Mouse (Mus musculus) cerebellum, adult 18-20 months (tissue): ENCODE measurements around the gene Glipr2.
A peak's percentile ranks its signal among the peaks of the same experiment; 100 is the strongest.

ENCODE experiments used
- DNase-seq, 2 experiments: peaks; one replicate each; pipeline ENCODE4 v3.0.0; 2021

Gene Glipr2

GRCm38 (mm10) chr4:43957292-43957845, at the start of gene Glipr2:
TSS of gene Glipr2 (plus strand) at chr4:43957401.
- peak in 1 of 2 experiments; percentile 27 for DNase-seq

DNA sequence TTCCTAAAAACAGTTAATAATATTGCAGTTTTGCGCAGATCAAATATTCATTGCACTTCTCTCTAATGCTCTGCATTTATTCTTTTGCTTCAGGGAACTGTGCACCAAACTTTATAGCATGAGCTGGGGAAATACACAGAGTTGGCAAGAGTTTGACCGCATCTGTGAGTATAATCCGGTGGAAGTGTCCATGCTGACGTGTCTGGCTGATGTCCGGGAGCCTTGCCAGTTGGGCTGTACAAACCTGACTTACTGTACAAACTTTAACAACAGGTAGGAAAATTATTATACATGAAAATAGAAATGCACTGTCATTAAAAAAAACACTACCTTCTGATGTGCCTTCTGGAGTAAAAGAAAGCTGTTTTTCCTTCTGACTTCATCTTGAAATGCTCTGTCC, 39.0 kb upstream of the Glipr2 start:
- DNase-seq = no peak

GRCm38 (mm10) chr4:43920602-43921001, 36.6 kb upstream of the Glipr2 start:
- DNase-seq = no peak

GRCm38 (mm10) chr4:43925125-43925524, 32.1 kb upstream of the Glipr2 start:
- DNase-seq = no peak

DNA sequence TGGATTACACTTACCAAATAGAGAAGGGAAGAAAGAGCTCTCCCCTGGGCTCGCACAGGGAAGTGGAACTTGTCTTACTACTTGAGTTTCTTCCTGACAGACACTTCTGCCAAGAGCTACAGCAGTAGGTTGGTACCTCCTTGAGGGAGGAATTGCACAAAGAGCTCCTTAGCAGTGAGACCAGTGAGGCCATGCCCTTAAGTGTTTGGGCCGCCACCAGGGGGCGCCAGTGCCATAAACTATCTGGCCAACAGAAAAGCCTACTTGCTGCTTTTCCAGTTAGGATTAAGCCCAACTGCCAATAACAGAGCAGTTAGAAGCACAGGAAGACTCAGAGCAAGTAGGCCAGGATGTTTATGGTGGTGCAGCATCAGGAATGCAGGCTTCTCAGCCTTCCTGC, 31.4 kb upstream of the Glipr2 start:
- DNase-seq = peak; percentile 64 to 81

DNA sequence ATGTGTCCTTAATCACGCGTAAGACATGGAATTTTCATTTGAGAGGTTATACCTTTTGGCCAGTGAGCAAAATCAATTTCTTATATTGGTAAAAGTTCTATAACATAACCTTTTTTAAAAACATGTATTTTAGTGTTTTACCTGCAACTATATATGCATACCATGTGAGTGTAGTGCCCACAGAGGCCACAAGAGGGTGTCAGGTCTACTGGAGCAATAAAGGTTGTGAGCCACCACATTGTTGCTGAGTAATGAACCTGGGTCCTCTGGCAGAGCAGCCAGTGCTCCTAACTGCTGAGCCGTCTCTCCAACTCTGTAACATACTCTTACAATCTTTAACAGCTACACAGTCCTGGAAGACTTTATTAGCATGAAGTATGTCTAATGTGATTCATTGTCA, 29.4 kb upstream of the Glipr2 start:
- no peak for DNase-seq

GRCm38 (mm10) chr4:43931877-43932276, 25.3 kb upstream of the Glipr2 start:
- DNase-seq = no peak

GRCm38 (mm10) chr4:43936186-43936585, 21.0 kb upstream of the Glipr2 start:
- no peak for DNase-seq

DNA sequence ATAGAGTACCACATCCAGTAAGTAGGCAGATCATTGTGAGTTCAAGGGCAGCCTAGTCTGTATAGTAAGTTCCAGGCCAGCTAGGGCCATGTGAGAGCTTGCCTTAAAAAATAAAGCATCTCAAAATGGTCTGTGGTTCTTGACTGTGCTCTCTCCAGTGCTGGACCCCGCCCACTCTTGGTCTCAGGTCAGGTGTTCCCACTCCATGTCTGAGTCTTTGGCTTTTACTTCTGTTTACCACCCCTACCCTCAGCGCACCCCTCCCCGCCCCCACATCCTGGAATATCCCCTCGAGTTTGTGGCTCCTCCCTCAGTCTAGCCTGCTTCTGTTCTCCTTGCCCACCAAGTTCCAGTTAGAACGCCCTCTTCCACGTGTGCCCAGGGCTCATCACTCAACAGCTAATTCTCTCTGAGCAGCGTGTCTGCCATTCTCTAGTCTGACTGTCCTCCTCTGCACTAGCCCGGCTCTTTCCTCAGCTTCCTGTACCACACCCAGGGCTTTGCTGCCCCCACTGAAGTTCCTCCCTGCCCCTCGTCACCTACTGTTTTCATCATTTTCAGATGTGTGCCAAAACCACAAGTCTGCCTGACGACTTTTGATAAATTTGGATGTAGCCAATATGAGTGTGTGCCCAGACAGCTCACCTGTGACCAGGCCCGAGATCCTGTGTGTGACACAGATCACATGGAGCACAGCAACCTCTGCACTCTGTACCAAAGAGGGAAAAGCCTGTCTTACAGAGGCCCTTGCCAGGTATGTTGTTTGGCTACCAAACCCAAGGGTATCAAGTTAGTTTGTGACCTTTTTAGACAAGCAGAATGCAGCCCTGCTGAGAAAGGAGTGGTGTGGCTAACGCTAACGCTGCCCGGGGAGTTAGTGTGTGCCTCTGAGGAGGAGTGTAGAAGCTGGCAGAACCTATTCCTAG, 20.2 kb upstream of the Glipr2 start:
- DNase-seq = no peak

- DNase-seq = no peak
Measured at GRCm38 (mm10) chr4:43941315-43941714, 15.9 kb upstream of the Glipr2 start.

GRCm38 (mm10) chr4:43942421-43942820, 14.8 kb upstream of the Glipr2 start:
- no peak for DNase-seq

DNA sequence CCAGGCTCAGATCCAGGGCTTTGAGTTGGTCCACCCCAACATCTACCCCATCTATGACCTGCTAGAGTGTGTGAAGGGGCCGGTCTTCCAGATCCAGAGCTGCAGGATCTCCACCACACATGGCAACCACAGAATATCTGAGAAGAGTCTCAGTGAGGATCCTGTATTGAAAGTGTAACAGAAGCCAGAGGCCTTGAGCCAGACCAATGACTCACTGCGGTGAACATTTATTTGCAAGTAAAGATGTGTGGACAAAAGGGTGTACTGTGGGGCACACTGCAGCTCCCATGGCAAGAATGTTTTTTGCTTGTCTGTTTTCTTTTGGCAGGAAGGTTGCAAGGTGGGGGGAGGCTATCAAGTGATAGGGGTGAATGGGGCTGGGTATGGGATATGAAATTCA, 9.6 kb upstream of the Glipr2 start:
- DNase-seq = no peak

GRCm38 (mm10) chr4:43957846-43958461, 753 bp downstream of the Glipr2 start:
- no peak for DNase-seq

- DNase-seq = no peak
Measured at GRCm38 (mm10) chr4:43959523-43960179, 2.5 kb downstream of the Glipr2 start.

GRCm38 (mm10) chr4:43960207-43960606, 3.0 kb downstream of the Glipr2 start:
- no peak for DNase-seq

- DNase-seq = no peak
Measured at GRCm38 (mm10) chr4:43964326-43964833, 7.2 kb downstream of the Glipr2 start.

- no peak for DNase-seq
Measured at GRCm38 (mm10) chr4:43964951-43965684, 7.9 kb downstream of the Glipr2 start.

- DNase-seq = no peak
Measured at GRCm38 (mm10) chr4:43965856-43966535, 8.8 kb downstream of the Glipr2 start.

GRCm38 (mm10) chr4:43968650-43969049, 11.4 kb downstream of the Glipr2 start:
- DNase-seq = peak; percentile 51 to 58

DNA sequence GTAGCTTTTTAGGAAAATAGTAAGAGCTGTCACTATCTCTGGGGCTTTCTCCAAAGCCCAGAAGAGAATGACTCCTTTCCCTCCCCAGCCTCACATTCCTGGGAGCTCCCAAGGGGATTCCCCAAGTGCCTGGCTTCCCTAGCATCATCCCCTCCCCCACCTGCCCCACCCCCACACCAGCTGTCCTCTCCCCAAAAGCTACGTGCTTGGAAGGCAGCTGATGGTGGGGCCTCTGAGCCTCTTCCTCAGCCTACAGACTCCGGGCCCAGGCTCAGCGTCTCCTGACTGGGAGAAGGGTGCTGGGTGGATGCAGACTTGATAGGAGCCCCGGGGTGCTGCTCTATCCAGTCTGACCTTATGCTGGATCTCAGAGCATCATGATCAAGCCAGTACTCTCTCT, 12.2 kb downstream of the Glipr2 start:
- no peak for DNase-seq

- no peak for DNase-seq
Measured at GRCm38 (mm10) chr4:43970393-43971330, 13.5 kb downstream of the Glipr2 start.
